Mouse (Mus musculus) forebrain, embryonic 12.5 days (tissue): ENCODE measurements around the gene Itsn1. TPM values are rescaled to one million over a fixed set of nuclear protein-coding genes. Genes with fewer than 3 reads are reported as not detected.
A peak's percentile ranks its signal among the peaks of the same experiment; 100 is the strongest.

Source experiments
- ATAC-seq: fragments of 200-750 bp; cut with Nextera tagmentation; 2 replicates; pipeline ENCODE4 v1.8.0; 2017; ENCODE audit warnings: moderate TSS enrichment; ENCODE audit not compliant: low FRiP score
- H3K27ac ChIP-seq: fragments of 300-500 bp; sonication (generic); 2 replicates; pipeline ENCODE4 v1.5.1; 2016; ENCODE audit warnings: mild to moderate bottlenecking
- H3K27me3 ChIP-seq: fragments of 300-500 bp; sonication (generic); 2 replicates; pipeline ENCODE4 v1.6.1; 2016; ENCODE audit warnings: mild to moderate bottlenecking
- H3K36me3 ChIP-seq: fragments of 300-500 bp; sonication (generic); replicated peaks from 2 replicates; pipeline ENCODE4 v1.6.1; 2016; ENCODE audit warnings: mild to moderate bottlenecking
- H3K4me1 ChIP-seq: fragments of 300-500 bp; sonication (generic); 2 replicates; pipeline ENCODE4 v1.6.1; 2016
- H3K4me2 ChIP-seq: fragments of 300-500 bp; sonication (generic); 2 replicates; pipeline ENCODE4 v1.6.1; 2016; ENCODE audit warnings: mild to moderate bottlenecking, moderate library complexity
- H3K4me3 ChIP-seq: fragments of 300-500 bp; sonication (generic); replicated peaks from 2 replicates; pipeline ENCODE4 v1.5.1; 2016; ENCODE audit warnings: mild to moderate bottlenecking
- H3K9ac ChIP-seq: fragments of 300-500 bp; sonication (generic); 2 replicates; pipeline ENCODE4 v1.6.1; 2016; ENCODE audit warnings: mild to moderate bottlenecking
- H3K9me3 ChIP-seq: fragments of 300-500 bp; sonication (generic); 2 replicates; pipeline ENCODE4 v1.6.1; 2016
- WGBS: fragments of 180-500 bp; shearing (Covaris S2); methylation state at CpG from one replicate; pipeline ENCODE4 v1.1.7; 2016; 5-methylcytosine and 5-hydroxymethylcytosine counted together
- polyA plus RNA-seq: library from polyadenylated mRNA; unstranded; fragments of >200 nt; fragmentation: Nextera tagmentation; extraction: Ambion mirVana; gene quantifications from 2 replicates; pipeline ENCODE4 v1.2.1, GENCODE M21; 2016

Itsn1 gene
- polyA plus RNA-seq, 1 experiment from 2014 or later, result 65.4 TPM

DNA sequence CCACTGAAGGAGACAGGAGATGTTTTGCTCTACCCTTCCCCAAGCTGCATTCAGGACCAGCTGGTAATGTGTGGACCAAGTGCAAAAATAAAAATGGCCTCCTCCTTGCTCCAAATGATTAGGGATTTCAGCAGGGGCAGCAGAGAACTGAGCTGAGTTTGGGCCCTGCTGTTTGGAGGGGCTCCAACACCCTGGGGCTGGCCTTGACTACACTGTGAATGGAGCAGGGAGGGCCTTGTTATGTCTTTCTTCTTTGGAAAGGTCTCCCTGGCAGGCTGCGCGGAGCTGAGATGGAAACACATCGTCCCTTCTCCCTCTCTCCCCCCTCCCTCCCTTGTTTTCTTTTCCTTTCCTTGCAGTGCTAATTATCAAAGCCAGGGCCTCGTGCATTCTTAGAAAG is 189.4 kb downstream of the Itsn1 start:
- Histone ChIP-seq H3K27me3 (no peaks in the 10 kb centered on the region), H3K4me3 (no peak overlapping the region), H3K9me3 (no peaks in the 10 kb centered on the region), H3K9ac (no peak overlapping the region), H3K4me2 (no peak overlapping the region), H3K36me3 (peaks cover 6% of the 10 kb centered on the region), H3K4me1 (peaks cover 19% of the 10 kb centered on the region), H3K27ac (0 out of 2 replicates have a peak overlapping the region, but pooled peaks have one; percentile 37)
- WGBS, result 59% methylated on average over 4 of the region's 4 CpGs
- peak; percentile 45; the same call in 1 of the 2 replicates for ATAC-seq

DNA sequence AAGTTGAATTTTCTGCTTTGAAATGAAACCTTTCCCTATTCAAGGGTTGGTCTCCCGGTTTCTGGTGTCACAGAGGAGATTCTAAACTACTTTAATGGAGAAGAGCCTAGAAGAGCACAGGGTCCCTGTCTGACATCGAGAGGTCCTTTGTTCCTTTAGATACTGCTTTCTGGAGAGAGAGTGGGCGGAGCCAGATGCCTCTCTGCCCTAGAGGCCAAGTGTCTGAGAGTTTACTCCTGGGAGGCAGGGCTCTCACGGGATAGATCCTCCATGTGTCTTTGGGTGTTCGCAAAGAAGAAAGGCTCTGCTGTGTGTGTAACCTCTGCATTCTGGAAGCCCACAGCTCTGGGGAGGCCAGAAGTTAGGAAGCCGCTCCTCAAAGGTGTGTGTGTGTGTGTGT is 190.0 kb downstream of the Itsn1 start:
- Histone ChIP-seq H3K4me3 (no peak overlapping the region), H3K36me3 (peaks cover 12% of the 10 kb centered on the region), H3K9ac (no peak overlapping the region), H3K4me1 (peaks cover 19% of the 10 kb centered on the region), H3K9me3 (no peaks in the 10 kb centered on the region), H3K27me3 (no peaks in the 10 kb centered on the region), H3K27ac (peak overlapping the region; percentile 19; the same call in 1 of the 2 replicates), H3K4me2 (no peak overlapping the region)
- WGBS, result 50% methylated on average over 6 of the region's 6 CpGs
- ATAC-seq, result no peak

DNA sequence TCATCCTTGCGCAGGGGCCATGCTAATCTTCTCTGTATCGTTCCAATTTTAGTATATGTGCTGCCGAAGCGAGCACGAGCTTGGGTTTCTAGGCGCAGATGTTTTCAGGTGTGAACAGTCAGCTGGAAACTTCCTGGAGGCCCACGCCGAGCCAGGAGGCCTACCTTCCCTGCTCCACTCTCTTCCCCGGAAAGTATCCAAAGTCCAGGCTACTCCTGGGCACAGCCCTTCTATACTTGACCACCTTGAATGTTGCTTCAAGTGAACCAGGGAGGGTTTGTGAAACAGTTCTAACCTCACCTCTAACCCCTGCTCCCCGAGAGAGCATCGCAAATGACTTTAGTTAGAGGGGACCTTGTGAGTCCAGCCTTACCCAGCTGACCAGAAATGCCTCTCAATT is 192.3 kb downstream of the Itsn1 start:
- peaks cover 19% of the 10 kb centered on the region for H3K4me1 ChIP-seq
- peaks cover 34% of the 10 kb centered on the region for H3K36me3 ChIP-seq
- H3K4me3 ChIP-seq, result no peak overlapping the region
- WGBS, result 94% methylated on average over 11 of the region's 11 CpGs
- H3K9ac ChIP-seq, result no peak overlapping the region
- H3K9me3 ChIP-seq, result no peaks in the 10 kb centered on the region
- H3K4me2 ChIP-seq, result no peak overlapping the region
- no peak for ATAC-seq
- no peaks in the 10 kb centered on the region for H3K27me3 ChIP-seq
- H3K27ac ChIP-seq, result no peak overlapping the region

DNA sequence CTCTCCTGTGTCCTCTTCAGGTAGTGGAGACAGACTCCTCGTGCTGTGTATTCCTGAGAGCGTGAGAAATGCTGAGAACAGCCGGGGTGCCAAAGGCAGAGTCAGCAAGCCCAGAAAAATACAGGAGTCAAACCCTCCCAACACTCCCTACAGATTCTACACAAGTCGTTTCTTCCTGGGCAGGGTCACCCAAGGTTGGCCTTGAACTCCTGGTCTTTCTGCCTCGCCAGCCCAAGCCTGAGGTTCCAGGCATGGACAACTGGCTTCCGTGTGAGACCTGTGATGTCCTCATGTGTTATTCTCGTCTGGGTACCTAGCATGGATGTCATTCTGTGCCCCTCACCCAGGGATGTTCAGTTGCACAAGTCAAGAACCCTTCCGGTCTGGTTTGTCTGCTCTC is 193.9 kb downstream of the Itsn1 start:
- no peak overlapping the region for H3K4me2 ChIP-seq
- no peak for ATAC-seq
- H3K36me3 ChIP-seq, result peaks cover 50% of the 10 kb centered on the region
- H3K4me3 ChIP-seq, result no peak overlapping the region
- 87% methylated on average over 8 of the region's 8 CpGs for WGBS
- H3K27ac ChIP-seq, result no peak overlapping the region
- no peak overlapping the region for H3K9ac ChIP-seq
- no peaks in the 10 kb centered on the region for H3K9me3 ChIP-seq
- peaks cover 12% of the 10 kb centered on the region for H3K4me1 ChIP-seq
- no peaks in the 10 kb centered on the region for H3K27me3 ChIP-seq

DNA sequence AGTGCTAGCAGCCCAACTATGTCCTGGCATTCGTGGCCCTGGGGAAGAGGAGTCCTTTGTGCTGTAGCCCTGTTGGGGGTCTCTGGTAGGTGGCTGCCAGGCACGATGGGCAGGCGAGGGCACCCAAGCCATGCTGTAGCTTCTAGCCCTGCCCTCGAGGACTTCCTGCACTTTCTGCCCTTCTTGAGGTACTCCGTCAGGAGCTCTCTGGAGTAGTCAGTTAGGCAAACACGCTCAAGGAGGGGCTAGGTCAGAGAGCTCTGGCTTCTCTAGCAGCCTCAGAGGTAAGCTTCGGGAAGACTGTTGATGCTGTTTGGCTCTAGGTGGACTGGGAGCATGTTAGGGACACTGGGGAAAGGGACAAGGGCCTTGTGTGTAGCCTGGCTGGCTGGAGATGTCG is 195.3 kb downstream of the Itsn1 start:
- H3K4me1 ChIP-seq, result no peaks in the 10 kb centered on the region
- no peak overlapping the region for H3K9ac ChIP-seq
- peaks cover 65% of the 10 kb centered on the region for H3K36me3 ChIP-seq
- H3K27ac ChIP-seq, result no peak overlapping the region
- no peak for ATAC-seq
- no peak overlapping the region for H3K4me2 ChIP-seq
- no peak overlapping the region for H3K4me3 ChIP-seq
- H3K27me3 ChIP-seq, result no peaks in the 10 kb centered on the region
- whole genome bisulfite sequencing, result 92% methylated on average over 8 of the region's 8 CpGs
- H3K9me3 ChIP-seq, result no peaks in the 10 kb centered on the region

DNA sequence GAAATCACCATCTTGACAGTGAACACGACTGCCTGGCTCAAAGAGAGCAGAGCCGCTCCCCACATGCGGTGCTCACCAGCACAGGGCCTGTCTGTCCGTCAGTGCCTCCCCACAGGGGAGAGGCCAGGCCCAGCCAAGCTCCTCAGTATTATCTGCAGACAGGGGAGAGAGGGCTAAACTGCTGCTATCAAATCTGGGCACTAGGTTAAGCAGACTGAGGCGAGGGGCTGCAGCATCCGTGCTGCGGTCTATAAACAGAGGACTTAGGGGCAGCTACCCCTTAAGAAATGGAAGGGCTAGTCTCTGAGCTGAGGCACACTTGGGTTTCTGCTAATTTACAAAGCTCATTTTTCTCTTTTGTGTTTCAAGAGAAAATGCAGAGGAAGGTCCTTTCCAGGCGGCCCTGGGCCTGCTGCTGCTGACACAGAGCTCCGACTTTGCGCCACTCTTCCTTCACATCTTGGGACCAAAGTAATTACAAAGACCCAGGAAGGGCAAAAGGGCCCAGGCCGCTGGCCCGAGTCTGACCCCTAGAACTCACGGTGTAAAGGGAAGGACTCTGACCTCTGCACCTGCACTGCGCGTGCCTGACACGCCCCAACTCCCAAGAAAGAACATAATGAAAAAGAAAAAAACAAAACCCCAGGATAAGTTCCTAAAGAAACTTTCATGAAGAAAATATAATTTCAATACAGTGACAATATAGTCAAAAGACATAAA is 199.0 kb downstream of the Itsn1 start:
- H3K4me2 ChIP-seq, result no peak overlapping the region
- peaks cover 68% of the 10 kb centered on the region for H3K36me3 ChIP-seq
- no peak overlapping the region for H3K4me3 ChIP-seq
- no peaks in the 10 kb centered on the region for H3K27me3 ChIP-seq
- no peak overlapping the region for H3K27ac ChIP-seq
- peaks cover 15% of the 10 kb centered on the region for H3K4me1 ChIP-seq
- H3K9me3 ChIP-seq, result no peaks in the 10 kb centered on the region
- no peak overlapping the region for H3K9ac ChIP-seq
- 88% methylated on average over 16 of the region's 16 CpGs for WGBS
- ATAC-seq, result no peak

DNA sequence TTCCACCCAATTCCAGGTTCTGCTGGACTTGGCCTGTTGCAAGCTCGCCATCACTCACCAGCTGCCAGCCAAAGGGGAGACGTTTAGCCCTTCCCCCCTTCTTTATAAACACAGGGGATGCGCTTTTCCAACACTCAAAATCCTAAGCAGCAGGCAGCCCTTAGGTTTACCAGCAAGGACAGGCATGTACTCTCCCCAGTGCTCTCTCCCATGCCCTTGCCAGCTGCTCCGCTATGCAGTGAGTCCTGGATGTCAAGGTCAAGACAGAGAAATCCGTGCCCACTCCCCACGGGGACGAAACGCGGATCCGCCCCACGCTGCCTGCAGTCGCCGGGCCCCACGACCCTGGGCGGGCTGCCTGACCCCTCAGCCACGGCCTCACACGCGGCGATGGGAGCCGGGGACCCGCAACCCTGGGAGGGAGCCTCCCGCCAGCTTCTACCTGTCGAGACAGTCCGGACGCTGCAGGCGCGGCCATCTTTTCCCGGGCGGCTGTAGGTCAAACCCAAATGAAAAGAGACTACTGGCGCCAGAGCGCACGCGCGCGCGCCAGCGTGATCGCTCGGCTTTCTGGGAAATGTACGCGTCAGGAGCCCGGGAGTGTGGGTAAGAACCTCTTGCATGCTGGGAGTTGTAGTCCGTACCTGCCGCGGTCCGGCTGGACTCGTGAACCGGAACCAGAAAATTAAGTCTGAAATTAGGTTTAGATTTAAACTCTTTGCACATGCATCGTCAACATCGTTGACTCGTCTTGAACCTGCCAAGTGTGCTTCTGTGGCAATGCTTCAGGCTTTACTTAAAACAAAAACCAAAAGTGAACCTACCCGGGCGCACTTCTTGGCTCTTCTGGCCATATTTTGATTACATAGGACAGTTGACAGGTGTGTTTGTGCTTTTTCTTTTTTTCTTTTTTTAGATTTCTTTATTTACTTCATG is 202.3 kb downstream of the Itsn1 start:
- Histone ChIP-seq H3K27ac (peak overlapping the region; percentile 86), H3K4me2 (peak overlapping the region; percentile 78), H3K4me1 (peaks cover 15% of the 10 kb centered on the region), H3K27me3 (no peaks in the 10 kb centered on the region), H3K4me3 (peak overlapping the region; percentile 96), H3K36me3 (peaks cover 37% of the 10 kb centered on the region), H3K9ac (peak overlapping the region; percentile 94), H3K9me3 (no peaks in the 10 kb centered on the region)
- ATAC-seq, result peak; percentile 93
- WGBS, result under 1% methylated on average over 53 of the region's 53 CpGs

DNA sequence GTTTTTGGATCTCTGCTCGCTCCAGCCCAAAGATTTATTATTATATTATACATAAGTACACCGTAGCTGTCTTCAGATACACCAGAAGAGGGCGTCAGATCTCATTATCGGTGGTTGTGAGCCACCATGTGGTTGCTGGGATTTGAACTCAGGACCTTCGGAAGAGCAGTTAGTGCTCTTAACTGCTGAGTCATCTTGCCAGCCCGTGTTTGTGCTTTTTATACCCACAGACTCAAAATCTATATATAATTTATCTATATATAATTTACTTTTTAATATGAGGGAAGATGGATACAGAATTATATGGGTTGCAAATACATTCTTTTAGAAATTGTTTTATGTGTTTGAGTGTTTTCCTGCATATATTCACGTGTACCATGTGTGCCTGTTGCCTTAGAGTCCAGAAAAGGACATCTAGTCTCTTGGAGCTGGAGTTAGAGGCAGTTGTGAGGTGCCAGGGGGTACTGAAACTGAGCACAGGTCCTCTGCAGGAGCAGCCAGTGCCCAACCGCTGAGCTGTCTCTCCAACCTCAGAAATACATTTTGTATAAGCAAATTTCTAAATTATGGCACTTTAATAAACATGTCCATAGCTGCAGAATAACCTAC is 203.1 kb downstream of the Itsn1 start:
- Histone ChIP-seq H3K9me3 (no peaks in the 10 kb centered on the region), H3K27ac (no peak overlapping the region), H3K36me3 (peaks cover 28% of the 10 kb centered on the region), H3K4me3 (peak overlapping the region; percentile 96), H3K27me3 (no peaks in the 10 kb centered on the region), H3K4me1 (peaks cover 15% of the 10 kb centered on the region), H3K4me2 (peak overlapping the region; percentile 78), H3K9ac (no peak overlapping the region)
- WGBS, result 59% methylated on average over 8 of the region's 8 CpGs
- no peak for ATAC-seq

DNA sequence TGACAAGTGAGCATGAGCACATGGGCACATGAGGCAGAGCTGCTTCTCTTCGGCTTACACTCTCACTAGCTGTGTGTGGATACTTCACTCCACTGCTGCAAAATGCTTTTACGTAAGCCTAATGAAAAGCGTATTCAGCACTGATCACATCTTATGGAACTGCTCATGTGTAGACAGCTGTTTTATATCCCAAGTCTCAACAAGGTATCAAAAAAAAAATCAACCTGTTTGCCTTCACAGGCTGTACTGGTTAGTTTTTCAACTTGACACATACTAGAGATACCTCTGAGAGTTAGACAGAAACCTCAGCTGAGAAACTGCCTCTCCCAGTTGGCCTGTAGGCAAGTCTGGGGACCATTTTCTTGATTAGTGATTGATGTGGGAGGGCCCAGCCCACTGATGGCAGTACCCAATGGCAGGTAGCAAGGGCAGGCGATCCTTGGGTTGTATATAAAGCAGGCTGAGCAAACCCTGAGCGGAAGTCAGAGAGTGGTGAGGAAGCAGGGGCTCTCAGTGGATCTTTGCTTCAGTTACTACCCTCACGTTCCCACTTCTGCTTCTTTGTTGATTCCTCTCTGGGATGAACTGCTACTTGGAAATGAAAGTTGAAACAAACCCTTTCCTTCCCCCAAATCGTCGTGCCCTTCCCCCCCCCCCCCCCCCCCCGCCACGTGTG is 203.9 kb downstream of the Itsn1 start:
- Histone ChIP-seq H3K27ac (no peak overlapping the region), H3K4me3 (no peak overlapping the region), H3K36me3 (peaks cover 20% of the 10 kb centered on the region), H3K27me3 (no peaks in the 10 kb centered on the region), H3K9me3 (no peaks in the 10 kb centered on the region), H3K9ac (no peak overlapping the region), H3K4me1 (peaks cover 15% of the 10 kb centered on the region), H3K4me2 (no peak overlapping the region)
- no peak for ATAC-seq
- 59% methylated on average over 7 of the region's 10 CpGs for WGBS

DNA sequence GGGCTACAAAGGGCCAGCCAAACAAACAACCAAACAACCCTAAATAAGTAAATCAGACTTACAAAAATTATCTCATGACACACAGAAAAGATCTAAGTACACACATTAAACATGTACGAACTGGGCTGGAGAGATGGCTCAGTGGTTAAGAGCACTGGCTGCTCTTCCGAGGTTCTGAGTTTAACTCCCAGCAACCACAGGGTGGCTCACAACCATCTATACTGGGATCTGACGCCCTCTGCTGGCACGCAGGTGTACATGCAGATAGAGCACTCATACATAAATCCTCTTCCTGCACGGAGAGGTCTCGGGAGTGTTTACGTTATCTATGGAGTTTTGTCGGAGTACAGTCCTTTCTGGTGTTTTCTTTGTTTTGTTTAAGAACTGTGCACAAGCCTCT is 206.0 kb downstream of the Itsn1 start:
- H3K36me3 ChIP-seq, result no peaks in the 10 kb centered on the region
- H3K4me1 ChIP-seq, result peaks cover 9% of the 10 kb centered on the region
- H3K9ac ChIP-seq, result no peak overlapping the region
- no peak overlapping the region for H3K4me2 ChIP-seq
- ATAC-seq, result no peak
- H3K4me3 ChIP-seq, result no peak overlapping the region
- H3K27ac ChIP-seq, result no peak overlapping the region
- WGBS, result 45% methylated on average over 8 of the region's 8 CpGs
- no peaks in the 10 kb centered on the region for H3K9me3 ChIP-seq
- no peaks in the 10 kb centered on the region for H3K27me3 ChIP-seq

DNA sequence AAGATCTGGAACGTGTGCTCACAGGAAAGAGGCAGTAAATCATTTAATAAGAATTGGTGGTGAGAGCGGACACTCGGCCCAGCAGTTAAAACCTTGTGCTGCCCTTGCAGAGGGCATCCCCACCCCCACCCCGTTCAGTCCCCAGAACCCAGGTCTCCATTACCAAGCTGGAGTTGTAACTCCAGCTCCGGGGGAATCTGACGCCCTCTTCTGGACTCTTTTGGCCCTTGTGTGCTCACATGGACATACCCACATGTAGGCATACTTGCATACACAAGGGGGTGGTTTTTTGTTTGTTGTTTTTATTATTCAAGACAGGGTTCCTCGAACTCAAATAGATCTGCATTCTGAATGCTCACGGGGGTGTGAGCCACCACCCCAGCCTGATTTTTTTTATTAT is 206.6 kb downstream of the Itsn1 start:
- Histone ChIP-seq H3K9ac (no peak overlapping the region), H3K4me2 (no peak overlapping the region), H3K9me3 (no peaks in the 10 kb centered on the region), H3K27ac (no peak overlapping the region), H3K36me3 (no peaks in the 10 kb centered on the region), H3K27me3 (no peaks in the 10 kb centered on the region), H3K4me3 (no peak overlapping the region), H3K4me1 (peaks cover 3% of the 10 kb centered on the region)
- ATAC-seq, result no peak
- WGBS, result 64% methylated on average over 8 of the region's 8 CpGs
